Mouse (Mus musculus) cerebellum, adult 18-20 months (tissue): ENCODE data around the gene Rhov.
A peak's percentile ranks its signal among the peaks of the same experiment; 100 is the strongest.

Experiments
- DNase-seq, 2 experiments: peaks; one replicate each; pipeline ENCODE4 v3.0.0; 2021

Rhov gene

DNA sequence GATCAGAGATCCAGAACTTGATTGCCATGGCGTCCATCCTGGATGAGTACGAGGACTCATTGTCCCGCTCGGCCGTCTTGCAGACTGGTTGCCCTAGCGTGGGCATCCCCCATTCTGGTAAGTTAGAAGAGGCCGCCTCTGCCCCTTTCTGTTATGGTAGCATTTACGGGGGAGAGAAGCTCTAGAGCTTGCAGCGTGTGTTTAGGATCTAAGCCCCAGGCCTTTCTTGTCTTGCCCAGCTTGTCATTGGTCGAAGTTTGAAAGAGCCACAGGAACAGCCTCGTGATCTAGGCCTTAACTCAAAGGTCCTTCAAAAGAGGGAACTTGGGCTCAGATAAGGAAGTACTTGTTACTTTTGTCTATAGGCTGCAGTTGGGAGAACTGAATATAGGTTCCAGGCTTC is 17.9 kb upstream of the Rhov start:
- DNase-seq = peak in 1 of 2 experiments; percentile 50

DNA sequence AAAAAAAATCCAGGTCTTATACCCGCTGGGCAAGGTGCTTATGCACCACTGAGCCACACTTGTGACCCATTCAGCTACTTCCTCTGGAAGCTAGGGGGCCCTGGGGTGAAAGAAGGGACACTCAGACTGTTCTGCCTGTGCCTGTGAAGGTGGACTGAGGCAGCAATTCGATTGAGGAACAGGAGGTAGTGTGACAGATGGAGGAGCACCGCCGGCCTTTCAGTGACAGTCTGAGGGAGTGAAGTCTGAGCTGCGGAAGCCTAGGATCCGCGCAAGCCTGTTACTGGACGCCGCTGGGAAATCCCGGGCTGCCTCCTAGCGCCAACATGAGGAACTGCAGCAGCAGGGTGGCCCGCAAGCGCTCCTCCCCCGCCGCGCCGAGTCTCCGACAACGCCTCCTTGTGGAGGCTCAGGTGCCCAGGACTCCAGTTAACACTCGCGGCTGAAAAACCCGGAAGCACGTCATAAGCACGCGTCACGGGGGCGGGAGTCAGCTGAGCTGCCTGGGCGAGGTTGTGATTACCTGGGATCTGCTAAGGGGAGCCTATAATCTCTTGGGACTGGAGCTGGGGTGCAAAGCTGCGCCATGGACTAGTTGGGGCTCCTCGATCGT is 17.3 kb upstream of the Rhov start, which contains the start of gene Vps18:
Vps18 (plus strand) TSS at position 471 of the 613 bp plus-strand sequence.
- peak; percentile 98 to 99 for DNase-seq

DNA sequence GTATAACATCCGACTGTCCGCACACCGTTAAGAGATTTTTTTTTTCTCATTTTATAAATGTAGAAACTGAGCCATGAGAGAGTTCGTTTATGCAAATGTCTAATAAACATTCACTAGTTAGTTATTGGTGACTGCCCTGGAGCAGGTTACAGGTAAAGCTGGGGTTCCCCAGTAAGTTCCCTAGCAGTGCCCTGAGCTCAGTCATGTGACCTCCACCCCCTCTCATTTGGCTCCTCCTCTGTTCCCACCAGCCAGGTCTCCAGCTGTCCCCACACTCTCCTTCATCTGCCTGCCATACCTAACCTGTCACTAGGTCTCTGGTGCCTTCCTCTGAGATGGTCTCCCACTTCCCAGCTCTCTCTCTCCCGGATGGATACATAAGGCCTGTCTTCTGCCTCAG is 16.3 kb upstream of the Rhov start:
- DNase-seq = no peak

DNA sequence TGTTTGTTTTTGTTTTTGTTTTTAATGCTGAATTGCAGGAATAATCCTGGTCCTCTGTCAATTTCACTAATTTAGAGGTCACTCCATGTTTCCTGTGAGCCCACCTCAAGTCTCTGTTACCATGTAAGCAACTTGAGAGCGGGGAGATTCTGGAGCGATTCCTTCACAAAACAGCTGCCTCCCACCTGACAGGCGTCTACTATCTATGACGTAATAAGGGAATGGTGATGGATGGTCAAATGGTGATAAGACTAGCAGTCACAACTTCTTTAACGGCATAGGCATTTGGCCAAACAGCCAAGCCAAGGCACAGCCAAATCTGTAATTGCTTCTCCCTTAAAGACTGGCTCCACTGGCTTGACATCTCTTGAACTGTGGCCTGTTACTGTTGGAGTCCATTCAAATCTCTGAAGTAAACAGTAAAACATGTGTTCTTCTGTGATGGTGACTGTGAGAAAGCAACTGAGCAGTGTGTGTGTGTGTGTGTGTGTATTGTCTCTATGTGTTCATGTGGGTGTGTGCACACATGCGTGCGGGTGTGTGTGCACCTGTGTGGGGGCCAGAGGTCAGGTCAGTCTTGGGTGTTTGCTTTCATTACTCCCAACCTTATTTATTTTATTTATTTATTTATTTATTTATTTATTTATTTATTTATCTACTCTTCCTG is 11.0 kb upstream of the Rhov start:
- no peak for DNase-seq

DNA sequence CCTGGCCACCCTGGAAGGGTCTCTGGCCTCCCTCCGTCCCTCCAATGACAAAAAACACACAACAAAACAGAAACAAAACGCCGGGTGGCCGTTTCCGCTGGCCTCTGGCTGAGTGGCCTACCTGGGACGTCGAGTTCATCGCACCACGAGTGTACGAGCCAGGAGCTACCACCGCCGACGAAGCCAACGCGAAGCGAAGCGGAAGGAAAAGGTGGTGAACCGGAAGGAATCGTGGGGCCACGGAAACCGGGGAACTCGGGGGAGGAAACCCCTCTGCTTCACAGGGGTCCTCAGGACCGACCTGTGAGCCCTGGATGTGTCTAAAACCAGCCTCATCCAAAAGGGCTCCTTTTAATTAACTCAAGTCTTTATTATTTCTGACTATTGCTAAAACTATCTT is 6.7 kb upstream of the Rhov start:
- DNase-seq = no peak

DNA sequence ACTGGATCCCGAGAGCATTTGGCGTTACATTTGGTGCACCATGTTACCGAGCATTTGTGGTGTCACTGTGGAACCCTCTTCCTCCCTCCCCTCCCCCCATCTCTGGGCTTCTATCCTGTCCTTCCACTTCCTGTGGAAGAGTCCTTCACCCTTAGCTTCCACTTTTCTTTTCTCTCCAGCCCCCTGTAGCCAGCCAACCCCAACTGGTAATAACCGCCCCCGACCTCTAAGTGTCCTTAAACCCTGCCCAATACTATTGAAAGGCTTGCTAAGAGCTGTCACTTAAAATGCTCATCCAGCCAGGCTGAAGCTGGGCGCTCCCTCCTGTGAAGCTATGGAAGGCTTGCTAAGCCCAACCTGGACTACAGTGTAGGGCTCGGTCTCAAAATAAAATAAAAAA is 5.9 kb upstream of the Rhov start:
- no peak for DNase-seq

DNA sequence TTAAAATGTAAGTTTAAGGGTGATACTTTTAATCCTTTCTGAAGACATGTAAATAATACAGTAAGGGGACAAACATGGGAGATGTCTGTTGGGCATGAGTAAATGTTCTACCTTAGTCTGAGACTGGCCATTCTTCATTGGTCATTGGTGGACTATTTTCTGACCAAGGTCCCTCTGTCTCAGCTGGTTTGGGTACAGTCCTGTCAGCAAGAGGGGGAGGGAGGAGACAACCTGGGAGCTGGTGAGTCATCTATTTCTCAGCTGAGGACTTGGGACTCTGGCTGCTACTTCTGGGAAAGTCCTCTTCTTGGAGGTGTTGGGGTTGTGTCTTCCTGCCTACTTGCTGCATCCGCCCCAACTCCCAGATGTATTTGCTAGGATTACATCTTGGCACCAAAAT is 3.1 kb upstream of the Rhov start:
- DNase-seq = no peak

DNA sequence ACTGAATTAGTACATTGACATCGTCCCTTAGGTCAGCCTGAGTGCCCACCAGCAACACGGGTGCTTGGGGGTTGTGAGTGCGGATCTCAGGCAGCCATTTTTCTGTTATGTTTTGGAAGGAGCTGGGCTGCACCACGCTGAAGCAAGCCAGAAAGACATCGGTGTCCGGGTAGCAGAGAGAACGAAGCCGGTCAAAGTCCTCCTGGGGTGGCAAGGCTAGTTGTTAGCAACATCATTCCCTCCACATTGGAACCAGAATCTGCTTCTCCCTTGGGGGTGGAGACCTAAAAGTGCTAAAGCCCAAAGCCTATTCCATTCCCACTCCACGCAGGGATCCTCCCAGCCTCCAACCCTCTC is 808 bp downstream of the Rhov start:
- no peak for DNase-seq

DNA sequence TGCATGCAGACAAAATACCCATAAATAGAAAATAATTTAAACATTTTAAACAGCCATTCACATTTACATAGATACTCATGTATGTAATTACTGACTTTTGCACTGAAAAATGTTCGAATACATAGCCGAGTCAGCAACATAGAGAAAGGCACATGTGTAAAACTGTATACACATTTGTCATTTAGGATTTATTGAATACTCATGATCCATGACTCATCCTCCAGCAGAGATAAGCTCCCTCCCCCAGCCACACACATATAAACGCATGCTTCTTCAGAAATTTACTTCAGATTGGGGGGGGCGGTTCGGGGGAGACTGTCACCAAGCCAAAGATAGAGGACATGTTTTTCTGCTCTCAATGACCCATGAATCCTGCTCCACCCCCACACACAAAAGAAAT is 7.3 kb downstream of the Rhov start:
- DNase-seq = no peak

DNA sequence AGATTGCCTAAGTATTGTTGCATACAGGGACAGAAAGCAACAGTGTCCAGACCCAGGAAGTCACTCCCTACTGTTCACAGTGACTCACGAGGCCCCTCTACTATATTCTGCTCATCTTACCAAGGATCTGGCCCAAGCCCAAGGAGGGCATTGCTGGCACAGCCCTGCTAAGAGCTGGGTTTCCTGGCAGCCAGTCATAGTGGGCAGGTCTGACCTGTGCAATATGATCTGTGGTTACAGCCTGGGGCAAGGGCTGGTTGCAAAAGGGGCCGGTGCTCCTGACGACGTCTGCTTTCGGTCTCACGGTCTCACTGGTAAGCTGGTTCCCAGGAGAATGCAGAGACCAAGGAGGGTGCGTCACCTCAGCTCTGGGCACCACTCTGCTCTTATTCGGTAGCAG is 8.1 kb downstream of the Rhov start:
- peak in 1 of 2 experiments; percentile 8 for DNase-seq

DNA sequence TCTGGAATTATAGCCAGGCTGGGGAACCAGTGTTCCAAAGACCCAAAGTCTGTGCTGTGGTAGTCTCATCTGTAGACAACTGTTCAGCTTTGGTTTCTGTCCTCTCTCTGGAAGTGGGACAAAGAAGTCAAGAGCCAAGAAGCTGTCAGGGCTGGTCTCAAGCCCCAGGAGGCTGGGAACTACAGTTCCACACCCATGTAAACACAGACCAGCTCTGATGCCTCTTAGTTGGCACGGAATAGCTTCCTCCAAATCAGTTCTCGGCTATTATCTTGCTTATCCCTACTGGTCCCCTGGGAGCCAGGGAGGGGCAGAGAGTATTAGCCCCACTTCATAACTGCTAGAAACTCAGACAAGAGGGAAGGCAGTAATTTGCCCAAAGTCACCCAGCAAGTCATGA is 9.7 kb downstream of the Rhov start:
- no peak for DNase-seq

DNA sequence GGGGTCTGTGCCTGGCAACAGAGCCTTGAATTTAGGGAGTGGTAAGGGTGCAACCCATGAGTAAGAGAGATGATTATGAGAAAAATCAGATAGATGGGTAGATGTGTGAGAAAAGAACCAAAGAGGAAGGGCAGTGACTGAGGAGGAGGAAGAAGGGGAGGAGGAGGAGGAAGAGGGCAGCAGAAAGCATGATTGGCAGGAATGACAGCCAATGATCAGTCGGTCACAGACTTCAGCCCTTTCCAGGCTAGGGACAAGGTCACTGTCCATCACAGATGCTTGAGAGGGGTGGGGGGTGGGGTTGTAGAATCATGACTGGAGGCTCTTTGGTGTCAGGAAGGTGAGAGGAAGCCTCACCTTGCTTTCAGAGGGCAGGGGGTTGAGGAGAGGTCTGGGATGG is 10.6 kb downstream of the Rhov start:
- DNase-seq = no peak

DNA sequence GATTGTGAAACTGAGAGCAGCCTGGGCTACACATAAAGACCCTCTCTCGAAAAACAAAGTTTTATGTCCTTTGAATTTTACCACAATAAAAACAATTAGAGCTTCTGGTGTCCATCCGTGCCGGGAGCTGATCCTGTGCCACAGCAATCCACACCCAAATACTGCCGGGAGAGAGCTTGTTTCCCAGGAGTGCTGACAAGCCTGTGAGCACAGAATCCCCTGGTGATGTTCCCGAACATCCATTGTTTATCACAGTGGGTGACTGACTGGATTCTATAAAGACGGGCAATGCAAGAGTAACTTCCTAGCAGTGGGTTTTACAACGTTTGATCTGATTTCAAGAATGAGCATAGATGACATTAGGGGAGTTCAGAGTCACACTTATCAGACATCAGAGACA is 16.1 kb downstream of the Rhov start:
- DNase-seq = no peak

DNA sequence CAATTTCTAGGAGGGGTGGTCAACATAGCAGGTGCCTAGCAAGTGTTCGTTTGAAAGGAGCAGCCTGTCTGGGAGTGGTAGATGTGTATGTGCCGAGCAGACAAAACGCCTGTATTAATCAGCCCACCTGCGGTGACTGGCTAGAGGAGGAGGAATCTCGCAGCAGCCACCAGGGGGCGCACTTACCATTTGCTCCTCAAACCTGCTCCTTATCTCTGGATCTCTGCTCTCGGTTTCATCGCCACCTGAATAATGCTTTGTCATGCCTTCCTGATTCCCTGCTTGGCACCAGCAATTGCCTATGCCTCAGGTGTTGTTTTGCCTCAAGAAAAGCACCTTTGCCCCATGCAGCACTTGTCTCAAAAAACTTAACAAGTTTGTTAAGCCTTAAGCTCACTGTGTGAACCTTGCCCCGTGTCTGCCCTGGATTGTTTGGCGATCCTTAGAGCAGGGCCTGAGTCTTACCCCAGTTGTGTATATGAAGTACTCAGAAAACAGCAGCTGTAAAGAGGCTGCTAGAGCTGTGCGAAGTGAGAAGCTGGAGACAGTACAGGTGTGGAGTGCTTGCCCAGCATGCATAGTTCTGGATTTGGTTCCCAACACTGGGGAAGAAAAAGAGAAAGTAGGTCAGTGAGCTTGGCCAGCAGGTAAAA is 20.1 kb downstream of the Rhov start:
- DNase-seq = peak; percentile 86 to 92

DNA sequence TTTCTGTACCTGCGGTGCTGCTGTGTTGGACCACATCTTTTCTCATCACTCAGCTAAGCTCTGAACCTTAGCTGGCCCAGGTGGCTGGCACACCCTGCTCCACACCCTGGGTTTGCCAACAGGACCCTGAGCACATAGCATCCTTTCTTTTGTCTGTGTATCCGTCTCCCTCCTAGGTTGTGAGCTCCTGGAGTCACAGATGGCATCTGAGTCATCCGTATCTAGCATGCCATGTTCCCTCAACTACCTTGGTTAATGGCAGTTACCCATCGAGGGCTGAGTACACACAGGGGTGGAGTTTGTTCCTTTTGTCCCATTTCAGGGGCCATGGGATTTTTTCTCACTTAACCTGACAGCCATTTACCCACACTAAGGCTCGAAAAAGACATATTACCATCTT is 20.7 kb downstream of the Rhov start:
- DNase-seq = peak; percentile 23

DNA sequence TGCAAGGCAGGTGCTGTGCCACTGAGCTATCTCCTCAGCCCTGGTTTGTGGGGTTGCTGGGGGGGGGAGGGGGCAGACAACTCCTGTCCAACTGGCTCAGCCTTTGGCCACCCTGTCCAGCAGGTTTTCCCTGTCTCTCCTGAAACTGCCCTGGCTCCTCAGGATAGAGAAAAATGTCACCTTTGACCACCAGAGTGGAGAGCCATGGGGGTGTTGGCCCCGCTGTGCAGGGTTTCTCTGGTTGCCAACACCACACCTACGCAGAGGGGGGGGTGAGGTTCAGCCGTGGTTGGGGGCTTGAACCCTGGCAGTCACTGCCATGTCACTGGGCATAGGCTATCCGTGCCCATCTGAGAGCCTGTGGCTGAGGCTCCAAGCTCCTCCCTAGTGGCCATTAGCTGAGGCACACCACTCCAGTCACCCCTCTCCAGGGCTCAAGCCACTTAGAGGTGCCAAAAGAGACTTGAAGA is 21.4 kb downstream of the Rhov start:
- no peak for DNase-seq

DNA sequence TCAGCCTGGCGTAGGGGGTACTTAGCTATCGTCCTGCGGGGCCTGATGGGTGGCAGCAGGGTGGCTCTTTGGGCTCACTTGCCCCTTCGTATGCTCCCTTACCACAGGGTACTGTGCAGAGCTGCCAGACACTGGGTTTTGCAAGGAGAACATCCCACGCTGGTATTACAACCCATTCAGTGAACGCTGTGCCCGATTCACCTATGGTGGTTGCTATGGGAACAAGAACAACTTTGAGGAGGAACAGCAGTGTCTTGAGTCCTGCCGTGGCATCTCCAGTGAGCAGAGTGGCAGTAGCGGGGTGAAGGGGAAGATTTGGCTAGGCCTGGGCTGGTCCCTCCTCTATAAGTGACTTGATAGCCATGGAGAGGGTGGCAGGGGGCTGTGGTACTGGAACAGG is 23.2 kb downstream of the Rhov start:
- no peak for DNase-seq

DNA sequence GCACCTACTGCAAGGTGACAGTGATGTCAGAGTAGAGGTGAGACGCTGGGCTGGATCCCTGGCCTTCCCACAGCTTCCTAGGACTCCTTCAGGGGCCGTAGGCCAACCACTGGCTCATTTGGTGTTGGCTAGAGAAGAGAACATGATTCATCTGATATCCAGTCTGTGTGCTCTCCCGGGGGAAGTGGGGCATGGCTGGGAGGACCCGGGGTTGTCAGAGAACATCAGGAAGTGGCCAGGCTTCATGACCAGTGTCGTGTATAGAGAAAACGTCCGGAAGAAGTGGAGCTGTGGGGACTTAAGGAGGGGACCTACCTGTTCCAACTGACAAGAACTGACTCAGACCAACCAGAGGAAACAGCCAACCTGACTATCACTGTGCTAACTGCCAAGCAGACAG is 25.8 kb downstream of the Rhov start:
- DNase-seq = no peak

DNA sequence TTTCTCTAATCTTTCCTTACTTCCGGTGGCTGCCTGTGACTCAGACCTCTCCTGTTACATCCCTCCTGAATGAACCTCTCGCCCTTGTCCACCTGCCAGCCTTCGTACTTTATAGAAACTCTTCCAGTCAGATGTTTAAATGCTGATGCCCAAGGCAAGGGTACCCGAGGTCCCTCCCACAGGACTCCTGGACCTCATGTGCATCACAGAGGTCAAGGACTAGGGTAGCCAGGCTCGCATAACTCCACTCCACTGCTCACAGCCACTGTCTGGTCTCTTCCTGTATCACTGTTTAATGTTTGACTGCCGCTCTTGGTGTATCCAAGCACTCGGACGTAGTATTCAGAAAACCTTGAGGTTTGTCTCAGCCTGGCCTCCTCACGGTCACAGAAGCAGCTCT is 28.5 kb downstream of the Rhov start:
- no peak for DNase-seq

DNA sequence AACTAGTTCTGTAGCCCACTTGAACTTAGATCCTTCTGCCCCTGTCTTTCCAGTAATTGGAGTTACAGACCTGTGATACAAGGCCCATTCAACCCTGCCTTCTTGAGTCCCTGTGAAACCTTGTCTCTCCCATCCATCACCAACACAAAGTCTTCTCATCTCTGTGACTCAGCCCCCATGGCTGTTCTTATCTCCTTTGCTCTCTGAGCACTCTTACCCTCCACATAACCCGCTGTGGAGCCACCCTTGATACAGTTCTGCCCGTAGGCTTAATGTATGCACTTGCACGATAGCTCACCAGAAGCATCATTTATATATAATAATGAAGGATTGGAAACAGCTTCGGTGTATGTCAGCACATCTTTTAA is 30.3 kb downstream of the Rhov start:
- no peak for DNase-seq

DNA sequence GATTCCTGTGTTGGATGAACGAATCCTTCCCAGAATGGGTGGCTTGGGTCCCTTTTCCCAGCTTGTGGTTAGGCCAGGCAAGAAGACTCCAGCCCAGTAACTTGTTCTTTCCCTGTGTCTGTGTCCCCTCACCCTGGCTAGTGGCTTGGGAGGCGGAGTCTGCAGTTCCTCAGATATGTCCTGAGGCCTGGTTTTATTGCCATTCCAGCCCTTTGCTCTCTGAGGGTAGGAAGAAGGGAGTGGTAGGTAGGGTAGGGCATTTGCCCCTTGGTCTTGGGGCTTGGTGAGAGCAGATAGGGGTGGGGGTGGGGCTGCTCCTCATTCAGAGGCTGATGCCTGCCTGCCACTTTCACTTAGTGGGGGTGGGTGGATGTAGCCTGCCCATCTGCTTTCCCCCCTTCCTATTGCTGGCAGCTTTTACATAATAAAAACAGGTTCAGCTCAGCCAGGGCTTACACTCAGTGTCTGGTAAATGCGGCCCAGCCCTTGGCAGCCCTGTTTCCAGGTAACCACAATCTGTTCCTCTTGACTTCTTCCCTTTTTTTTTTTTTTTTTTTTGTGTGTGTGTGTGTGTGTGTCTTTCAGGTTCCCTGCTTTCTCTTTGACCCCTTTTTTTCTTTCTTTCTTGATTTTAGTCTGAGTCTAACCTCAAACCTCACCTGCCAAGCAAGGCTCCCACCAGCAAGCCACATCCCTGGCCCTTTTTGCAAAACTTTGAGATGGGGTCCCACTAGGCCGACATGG is 30.8 kb downstream of the Rhov start:
- DNase-seq = no peak

DNA sequence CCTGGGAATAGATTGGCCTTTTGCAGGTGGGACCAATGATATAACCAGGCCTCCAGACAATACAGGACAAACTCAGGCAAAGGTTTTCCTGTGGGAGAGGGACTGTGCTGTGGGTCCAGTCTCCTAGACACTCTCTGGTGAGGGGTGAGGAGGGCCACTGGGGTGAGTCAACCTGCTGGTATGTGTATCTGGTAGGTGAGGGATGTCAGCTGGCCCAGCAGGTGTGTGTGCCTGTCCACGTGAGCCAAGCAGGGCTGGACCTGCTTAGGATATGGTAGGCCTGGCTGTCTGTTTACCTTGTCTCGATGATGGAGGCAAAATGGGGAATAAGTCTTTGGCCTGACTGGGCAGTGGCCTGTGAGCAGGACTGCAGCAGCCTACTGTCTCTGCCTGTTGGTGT is 32.4 kb downstream of the Rhov start:
- DNase-seq = no peak

DNA sequence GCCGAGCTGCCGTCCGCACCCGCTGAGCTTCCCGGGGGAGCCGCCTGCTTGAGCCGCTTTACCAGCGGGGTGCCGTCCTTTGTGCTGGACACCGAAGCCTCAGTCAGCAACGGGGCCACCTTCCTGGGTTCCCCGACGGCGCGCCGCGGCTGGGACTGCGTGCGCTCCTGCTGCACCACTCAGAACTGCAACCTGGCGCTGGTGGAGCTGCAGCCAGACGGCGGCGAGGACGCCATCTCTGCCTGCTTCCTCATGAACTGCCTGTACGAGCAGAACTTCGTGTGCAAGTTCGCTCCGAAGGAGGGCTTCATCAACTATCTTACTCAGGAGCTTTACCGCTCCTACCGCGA is 33.2 kb downstream of the Rhov start:
- DNase-seq = no peak
